Mouse (Mus musculus): ENCODE measurements around the gene Lin52.
"Not testable (repeated sequence)": the region's sequence is repeated elsewhere in the genome, so short reads cannot be mapped to it uniquely, and the experiment has no call there.

The Lin52 gene

GRCm38 (mm10) chr12:84539537-84539936 lies 88.3 kb downstream of the Lin52 start:
- not testable (repeated sequence) for DNase-seq (ENCODE audit: low spot score)

- DNase-seq (ENCODE audit: low spot score): no peak
Observed at GRCm38 (mm10) chr12:84541391-84541958, 90.3 kb downstream of the Lin52 start.

- peak; percentile 24 for DNase-seq (ENCODE audit: low spot score)
Observed at GRCm38 (mm10) chr12:84546028-84546427, 94.8 kb downstream of the Lin52 start.

GRCm38 (mm10) chr12:84546577-84547085 lies 95.4 kb downstream of the Lin52 start:
- DNase-seq (ENCODE audit: low spot score): no peak

GRCm38 (mm10) chr12:84548251-84548650 lies 97.0 kb downstream of the Lin52 start:
- no peak for DNase-seq (ENCODE audit: low spot score)

GRCm38 (mm10) chr12:84555218-84555617 lies 104.0 kb downstream of the Lin52 start:
- no peak for DNase-seq (ENCODE audit: low spot score)

GRCm38 (mm10) chr12:84562558-84562957 lies 111.3 kb downstream of the Lin52 start:
- DNase-seq (ENCODE audit: low spot score): no peak

GRCm38 (mm10) chr12:84567576-84567975 lies 116.4 kb downstream of the Lin52 start:
- DNase-seq (ENCODE audit: low spot score): no peak

GRCm38 (mm10) chr12:84569336-84569970 lies 118.2 kb downstream of the Lin52 start, which contains the start of gene Vsx2:
Vsx2 (plus strand) TSS chr12:84569762.
- DNase-seq (ENCODE audit: low spot score): no peak

GRCm38 (mm10) chr12:84569976-84570693 lies 118.9 kb downstream of the Lin52 start:
- DNase-seq (ENCODE audit: low spot score): no peak

- no peak for DNase-seq (ENCODE audit: low spot score)
Observed at GRCm38 (mm10) chr12:84570694-84571415, 119.6 kb downstream of the Lin52 start.

GRCm38 (mm10) chr12:84571466-84572340 lies 120.5 kb downstream of the Lin52 start:
- no peak for DNase-seq (ENCODE audit: low spot score)

- no peak for DNase-seq (ENCODE audit: low spot score)
Observed at GRCm38 (mm10) chr12:84572341-84572720, 121.1 kb downstream of the Lin52 start.

- no peak for DNase-seq (ENCODE audit: low spot score)
Observed at GRCm38 (mm10) chr12:84573094-84573493, 121.9 kb downstream of the Lin52 start.

GRCm38 (mm10) chr12:84577768-84578439 lies 126.7 kb downstream of the Lin52 start:
- DNase-seq (ENCODE audit: low spot score): no peak

GRCm38 (mm10) chr12:84578440-84578770 lies 127.2 kb downstream of the Lin52 start:
- no peak for DNase-seq (ENCODE audit: low spot score)

- no peak for DNase-seq (ENCODE audit: low spot score)
Observed at GRCm38 (mm10) chr12:84581285-84581684, 130.1 kb downstream of the Lin52 start.

- DNase-seq (ENCODE audit: low spot score): peak; percentile 87
Observed at GRCm38 (mm10) chr12:84589825-84590761, 138.9 kb downstream of the Lin52 start.

Measured in lung, postnatal 25 days (tissue).